Mouse (Mus musculus) heart, postnatal 0 days (tissue): Measurements from ENCODE around the gene Spatc1l. TPM values are rescaled to one million over a fixed set of nuclear protein-coding genes. Genes with fewer than 3 reads are reported as not detected.

Experiments used
- ATAC-seq: fragments of 200-750 bp; cut with Nextera tagmentation; 2 replicates; pipeline ENCODE4 v1.8.0; 2017; ENCODE audit warnings: low read depth, moderate number of reproducible peaks, moderate library complexity; ENCODE audit not compliant: insufficient read depth
- DNase-seq: peaks from one replicate; pipeline ENCODE4 v3.0.0-alpha.2; 2016; ENCODE audit warnings: low spot score
- H3K27ac ChIP-seq: fragments of 300-500 bp; sonication (generic); 2 replicates; pipeline ENCODE4 v1.5.1; 2014; ENCODE audit warnings: low read depth, mild to moderate bottlenecking
- H3K27me3 ChIP-seq: fragments of 300-500 bp; sonication (generic); 2 replicates; pipeline ENCODE4 v1.6.1; 2014; ENCODE audit warnings: low read length, mixed read lengths; ENCODE audit not compliant: control insufficient read depth, insufficient read depth
- H3K36me3 ChIP-seq: fragments of 300-500 bp; sonication (generic); replicated peaks from 2 replicates; pipeline ENCODE4 v1.6.1; 2014; ENCODE audit warnings: low read length, mixed read lengths; ENCODE audit not compliant: control insufficient read depth, insufficient read depth
- H3K4me1 ChIP-seq: fragments of 300-500 bp; sonication (generic); 2 replicates; pipeline ENCODE4 v1.6.1; 2014; ENCODE audit warnings: antibody characterized with exemption; ENCODE audit not compliant: control insufficient read depth, insufficient read depth
- H3K4me2 ChIP-seq: fragments of 300-500 bp; sonication (generic); 2 replicates; pipeline ENCODE4 v1.6.1; 2014; ENCODE audit warnings: low read depth, mild to moderate bottlenecking, low read length, moderate library complexity
- H3K4me3 ChIP-seq: fragments of 300-500 bp; sonication (generic); 2 replicates; pipeline ENCODE4 v1.5.1; 2014; ENCODE audit warnings: low read depth, low read length
- H3K9ac ChIP-seq: fragments of 300-500 bp; sonication (generic); replicated peaks from 2 replicates; pipeline ENCODE4 v1.6.1; 2014; ENCODE audit warnings: low read depth, low read length, mixed read lengths
- H3K9me3 ChIP-seq: fragments of 300-500 bp; sonication (generic); replicated peaks from 2 replicates; pipeline ENCODE4 v1.6.1; 2016; ENCODE audit warnings: low read length; ENCODE audit not compliant: control insufficient read depth
- CTCF ChIP-seq: IDR thresholded peaks from 2 replicates; pipeline ENCODE4 v1.5.1; 2016; ENCODE audit warnings: antibody characterized with exemption, control low read depth, low read depth
- EP300 ChIP-seq: IDR thresholded peaks from 2 replicates; pipeline ENCODE4 v1.6.1; 2016; ENCODE audit warnings: antibody characterized with exemption, low read depth
- WGBS: fragments of 180-500 bp; shearing (Covaris S2); extraction: QIAGEN DNeasy Blood & Tissue Kit; methylation state at CpG from one replicate; pipeline ENCODE4 v1.1.7; 2014; 5-methylcytosine and 5-hydroxymethylcytosine counted together
- polyA plus RNA-seq: library from polyadenylated mRNA; unstranded; fragments of >200 nt; fragmentation: Nextera tagmentation; extraction: Ambion mirVana; gene quantifications from 2 replicates; pipeline ENCODE4 v1.2.1, GENCODE M21; 2015
- total RNA-seq: library from RNA; depleted of rRNA; stranded (reverse); fragments of >200 nt; gene quantifications from 2 replicates; pipeline ENCODE4 v1.2.3, GENCODE M21; 2014; ENCODE audit warnings: low replicate concordance

Gene Spatc1l
- total and polyA plus RNA-seq, 2 experiments from 2014 or later = not detected

GRCm38 (mm10) chr10:76535526-76535925 is 26.5 kb upstream of the Spatc1l start:
- Histone ChIP-seq H3K36me3 (peaks cover 57% of the 10 kb centered on the region), H3K9ac (no peak overlapping the region), H3K4me2 (no peak overlapping the region), H3K4me1 (peaks cover 11% of the 10 kb centered on the region), H3K27me3 (no peaks in the 10 kb centered on the region), H3K9me3 (no peaks in the 10 kb centered on the region), H3K4me3 (no peak overlapping the region), H3K27ac (no peak overlapping the region)
- DNase-seq = no peak
- ATAC-seq = no peak
- no peak for TF ChIP-seq EP300
- no peak for TF ChIP-seq CTCF
- 89% methylated on average over 7 of the region's 7 CpGs for WGBS

- no peak for ATAC-seq
- Histone ChIP-seq H3K4me2 (no peak overlapping the region), H3K36me3 (peaks cover 78% of the 10 kb centered on the region), H3K27me3 (no peaks in the 10 kb centered on the region), H3K4me3 (no peak overlapping the region), H3K27ac (no peak overlapping the region), H3K4me1 (no peaks in the 10 kb centered on the region), H3K9ac (no peak overlapping the region), H3K9me3 (no peaks in the 10 kb centered on the region)
- 55% methylated on average over 9 of the region's 9 CpGs for WGBS
- TF ChIP-seq CTCF (no peak), EP300 (no peak)
- DNase-seq = no peak
Observed at GRCm38 (mm10) chr10:76537619-76538018, 24.5 kb upstream of the Spatc1l start.

GRCm38 (mm10) chr10:76541336-76542085 is 20.6 kb upstream of the Spatc1l start:
- H3K36me3 ChIP-seq = peaks cover 92% of the 10 kb centered on the region
- WGBS = 89% methylated on average over 11 of the region's 11 CpGs

GRCm38 (mm10) chr10:76542636-76543375 is 19.3 kb upstream of the Spatc1l start:
- H3K27me3 ChIP-seq = no peaks in the 10 kb centered on the region
- no peaks in the 10 kb centered on the region for H3K9me3 ChIP-seq
- no peaks in the 10 kb centered on the region for H3K4me1 ChIP-seq
- no peak overlapping the region for H3K9ac ChIP-seq
- H3K36me3 ChIP-seq = peaks cover 94% of the 10 kb centered on the region
- TF ChIP-seq CTCF (no peak), EP300 (no peak)
- WGBS = 80% methylated on average over 10 of the region's 10 CpGs
- DNase-seq (no peak), ATAC-seq (no peak)
- H3K27ac ChIP-seq = no peak overlapping the region
- H3K4me3 ChIP-seq = no peak overlapping the region
- H3K4me2 ChIP-seq = no peak overlapping the region

More at GRCm38 (mm10) chr10:76541336-76542085, 20.6 kb upstream of the Spatc1l start:
- Histone ChIP-seq H3K9me3 (no peaks in the 10 kb centered on the region), H3K27ac (no peak overlapping the region), H3K4me2 (no peak overlapping the region), H3K4me3 (no peak overlapping the region), H3K9ac (no peak overlapping the region), H3K4me1 (no peaks in the 10 kb centered on the region), H3K27me3 (no peaks in the 10 kb centered on the region)
- DNase-seq = no peak
- TF ChIP-seq CTCF = no peak
- no peak for TF ChIP-seq EP300
- no peak for ATAC-seq

- Histone ChIP-seq H3K27ac (no peak overlapping the region), H3K36me3 (peaks cover 91% of the 10 kb centered on the region), H3K9ac (no peak overlapping the region), H3K4me2 (no peak overlapping the region), H3K27me3 (no peaks in the 10 kb centered on the region), H3K9me3 (no peaks in the 10 kb centered on the region), H3K4me3 (no peak overlapping the region), H3K4me1 (no peaks in the 10 kb centered on the region)
- no peak for DNase-seq
- TF ChIP-seq EP300 (no peak), CTCF (no peak)
- ATAC-seq = no peak
- WGBS = 92% methylated on average over 8 of the region's 8 CpGs
Observed at GRCm38 (mm10) chr10:76546566-76546965, 15.5 kb upstream of the Spatc1l start.
